Comparison of ENCODE assay signal across 8 mouse cellular contexts in the genomic region with DNA sequence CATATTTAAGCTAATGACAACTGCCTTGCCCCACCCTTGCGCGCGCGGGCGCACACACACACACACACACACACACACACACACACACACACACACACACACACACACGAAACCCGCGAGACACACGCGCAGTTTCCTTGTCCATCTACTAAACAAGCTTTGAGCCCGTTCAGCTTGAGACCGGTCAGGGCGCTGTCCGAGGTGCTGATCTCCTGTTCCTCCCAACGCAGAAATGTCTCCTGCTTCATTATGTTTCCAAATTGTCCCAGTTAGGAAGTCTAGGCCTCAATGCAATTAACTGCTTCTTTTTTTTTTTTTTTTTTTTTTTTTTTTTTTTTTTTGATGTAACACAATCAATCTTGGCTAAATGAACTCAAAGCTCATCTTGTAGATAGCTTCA. TPM values are rescaled to one million over a fixed set of nuclear protein-coding genes. Genes with fewer than 3 reads are reported as not detected.
DNase-seq lines count a peak whose midpoint lies in the region; ATAC-seq and TF ChIP-seq lines count a peak whose summit lies in the region.

No protein-coding gene starts in this region.

- peaks cover 13% of the 10 kb centered on the region for H3K27me3 ChIP-seq in forebrain, embryonic 16.5 days (replicated peaks; ENCODE audit: control insufficient read depth, insufficient read depth, low read length)
- H3K27me3 ChIP-seq in midbrain, embryonic 10.5 days (ENCODE audit: low read depth, poor library complexity, severe bottlenecking), result peaks cover 76% of the 10 kb centered on the region

- intact Hi-C loops in left cerebral cortex, adult 2 months (cut with DNase I), result no loop called here

- peak overlapping the region; percentile 88; the same call in 1 of the 2 replicates for H3K9ac ChIP-seq in forebrain, embryonic 16.5 days (replicated peaks; ENCODE audit: low read depth, low read length)

- ATAC-seq in forebrain, embryonic 16.5 days, result no peak
- ATAC-seq in monocyte, adult 5-6 weeks (replicated peaks; ENCODE audit: insufficient number of reproducible peaks, low FRiP score, low TSS enrichment, poor library complexity, severe bottlenecking), result no peak

- peaks cover 23% of the 10 kb centered on the region for H3K4me1 ChIP-seq in forebrain, embryonic 16.5 days (replicated peaks; ENCODE audit: control insufficient read depth, insufficient read depth, low read length)
- peaks cover 48% of the 10 kb centered on the region for H3K4me1 ChIP-seq in midbrain, embryonic 10.5 days

- no peak for DNase-seq in left cerebral cortex, adult 2 months (ENCODE audit: extremely low spot score in 1 of 2, low spot score in 2 of 2)
- DNase-seq in left cerebral cortex, adult 8-10 months (ENCODE audit: low spot score in 2 of 2), result no peak
- peak; percentile 87 for DNase-seq in adrenal gland, postnatal 25 days
- peak; percentile 80 for DNase-seq in kidney, adult 9 months
- DNase-seq in midbrain, embryonic 10.5 days (ENCODE audit: low spot score), result peak; percentile 82
- peak; percentile 64 to 86 for DNase-seq in spleen, postnatal 4 days (ENCODE audit: low spot score in 2 of 2)

- H3K4me3 ChIP-seq in left cerebral cortex, adult 2 months, result peak overlapping the region; percentile 67
- H3K4me3 ChIP-seq in forebrain, embryonic 16.5 days (replicated peaks; ENCODE audit: low read length), result peak overlapping the region; percentile 80
- H3K4me3 ChIP-seq in midbrain, embryonic 10.5 days, result peak overlapping the region; percentile 60

- H3K36me3 ChIP-seq in forebrain, embryonic 16.5 days (ENCODE audit: control insufficient read depth, insufficient read depth), result peaks cover 9% of the 10 kb centered on the region
- no peaks in the 10 kb centered on the region for H3K36me3 ChIP-seq in midbrain, embryonic 10.5 days

- no peak for TF ChIP-seq CTCF in left cerebral cortex, adult 2 months (IDR thresholded peaks at IDR 0.05)

- 2% methylated on average over 13 of the region's 15 CpGs for WGBS in forebrain, embryonic 16.5 days
- under 1% methylated on average over 15 of the region's 15 CpGs for WGBS in midbrain, embryonic 10.5 days

- no peak overlapping the region for H3K27ac ChIP-seq in left cerebral cortex, adult 2 months
- no peak overlapping the region for H3K27ac ChIP-seq in forebrain, embryonic 16.5 days (ENCODE audit: low read length)
- no peak overlapping the region for H3K27ac ChIP-seq in midbrain, embryonic 10.5 days (replicated peaks)

- H3K4me2 ChIP-seq in forebrain, embryonic 16.5 days (ENCODE audit: low read length), result peak overlapping the region; percentile 71

- no peaks in the 10 kb centered on the region for H3K9me3 ChIP-seq in forebrain, embryonic 16.5 days (ENCODE audit: control insufficient read depth, low read length)
- H3K9me3 ChIP-seq in midbrain, embryonic 10.5 days (replicated peaks), result no peaks in the 10 kb centered on the region

RNA-seq across cellular contexts. Expression of gene Nt5c2, which starts 1.5 kb away (rescaled TPM):
- total RNA-seq in left cerebral cortex, adult 2 months (2021), result 10 to 100 TPM; 73.7 to 82.1 TPM
- total RNA-seq in left cerebral cortex, adult 8-10 months (2022), result 10 to 100 TPM; 70.8 to 83.9 (median 82.1) TPM
- 59.5 and 64.5 TPM in 2 replicates for total RNA-seq in adrenal gland, postnatal 25 days (2021)
- polyA plus RNA-seq in forebrain, embryonic 16.5 days (2015; fragmentation: Nextera tagmentation; extraction: Ambion mirVana), result 76.8 and 81.4 TPM in 2 replicates
- 64.1 and 77.4 TPM in 2 replicates for polyA plus RNA-seq in midbrain, embryonic 10.5 days (2016; fragmentation: Nextera tagmentation; extraction: Ambion mirVana)
- total RNA-seq in monocyte, adult 5-6 weeks (2017), result 45.4 to 63.8 TPM (median 58.6 TPM) in 3 replicates

RNA-seq across cellular contexts. Expression of gene Ina, which starts 2.0 kb away (rescaled TPM):
- 100 to 1,000 TPM; 219 to 227 TPM for total RNA-seq in left cerebral cortex, adult 2 months (2021)
- total RNA-seq in left cerebral cortex, adult 8-10 months (2022), result 100 to 1,000 TPM; 175 to 187 (median 178) TPM
- 5.1 and 5.4 TPM in 2 replicates for total RNA-seq in adrenal gland, postnatal 25 days (2021)
- 272 and 295 TPM in 2 replicates for polyA plus RNA-seq in forebrain, embryonic 16.5 days (2015; fragmentation: Nextera tagmentation; extraction: Ambion mirVana)
- 51.0 and 98.3 TPM in 2 replicates for polyA plus RNA-seq in midbrain, embryonic 10.5 days (2016; fragmentation: Nextera tagmentation; extraction: Ambion mirVana)
- total RNA-seq in monocyte, adult 5-6 weeks (2017), result not detected in 3 replicates

RNA-seq across cellular contexts. Expression of gene Pcgf6, which starts 34.2 kb away (rescaled TPM):
- total RNA-seq in left cerebral cortex, adult 2 months (2021), result 10 to 100 TPM; 20.0 to 20.1 TPM
- 10 to 100 TPM; 14.4 to 15.8 (median 15.1) TPM for total RNA-seq in left cerebral cortex, adult 8-10 months (2022)
- 12.2 and 14.9 TPM in 2 replicates for total RNA-seq in adrenal gland, postnatal 25 days (2021)
- polyA plus RNA-seq in forebrain, embryonic 16.5 days (2015; fragmentation: Nextera tagmentation; extraction: Ambion mirVana), result 28.9 and 32.3 TPM in 2 replicates
- 30.2 and 33.8 TPM in 2 replicates for polyA plus RNA-seq in midbrain, embryonic 10.5 days (2016; fragmentation: Nextera tagmentation; extraction: Ambion mirVana)
- 0.95 to 5.7 TPM (median 1.7 TPM) in 3 replicates for total RNA-seq in monocyte, adult 5-6 weeks (2017)

RNA-seq across cellular contexts. Expression of gene Taf5, which starts 51.1 kb away (rescaled TPM):
- 1 to 10 TPM; 6.7 to 7.1 TPM for total RNA-seq in left cerebral cortex, adult 2 months (2021)
- 1 to 10 TPM; 4.8 to 6.0 (median 5.3) TPM for total RNA-seq in left cerebral cortex, adult 8-10 months (2022)
- 4.4 and 5.3 TPM in 2 replicates for total RNA-seq in adrenal gland, postnatal 25 days (2021)
- polyA plus RNA-seq in forebrain, embryonic 16.5 days (2015; fragmentation: Nextera tagmentation; extraction: Ambion mirVana), result 5.8 and 6.0 TPM in 2 replicates
- 6.8 and 7.1 TPM in 2 replicates for polyA plus RNA-seq in midbrain, embryonic 10.5 days (2016; fragmentation: Nextera tagmentation; extraction: Ambion mirVana)
- total RNA-seq in monocyte, adult 5-6 weeks (2017), result 15.5 to 23.5 TPM (median 20.1 TPM) in 3 replicates

Comparison
In these comparisons a context has a peak if more than half of its experiments do, and no peak if none do; other contexts are left out.
1. DNase-seq: peak in adrenal gland, postnatal 25 days (single experiment), kidney, adult 9 months (single experiment), midbrain, embryonic 10.5 days (single experiment) and spleen, postnatal 4 days (2 of 2); none in left cerebral cortex, adult 2 months (0 of 2) and left cerebral cortex, adult 8-10 months (0 of 2).
2. RNA of gene Ina, which starts 2.0 kb away (total RNA-seq): 219 to 227 TPM in left cerebral cortex, adult 2 months and 175 to 187 TPM in left cerebral cortex, adult 8-10 months; 5.1 to 5.4 TPM in adrenal gland, postnatal 25 days and not detected in monocyte, adult 5-6 weeks; every median in the first group is over 10 times any median in the second.
3. Peak in every context shown above with its lines, with median percentiles within 50 percentile points of each other: H3K4me3 ChIP-seq.